ENCODE assay signal across 15 mouse cellular contexts in the genomic region with DNA sequence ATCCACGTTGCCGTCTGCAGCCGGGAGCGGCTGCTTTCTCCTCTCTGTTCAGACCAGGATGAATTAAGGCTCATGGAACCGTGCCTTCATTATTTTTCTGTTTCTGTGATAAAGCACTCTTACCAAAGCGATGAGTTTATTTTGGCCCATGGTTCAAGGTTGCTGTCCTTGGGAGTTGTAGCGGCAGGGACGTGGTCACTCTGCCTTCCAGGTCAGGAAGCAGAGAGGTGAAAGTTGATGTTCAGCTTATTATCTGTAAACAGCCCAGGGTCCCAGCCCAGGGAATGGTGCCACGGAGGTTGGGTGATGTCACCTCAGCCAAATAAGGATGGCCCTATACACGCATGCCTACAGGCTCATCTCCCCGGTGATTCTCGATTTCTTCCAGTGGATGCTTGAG.
DNase-seq lines count a peak whose midpoint lies in the region; ATAC-seq and TF ChIP-seq lines count a peak whose summit lies in the region.
"Had no signal": no experiment of that assay in that cellular context is flagged by ENCODE, and none has a peak within 500 bp of the region (broad histone marks: within the 10 kb centered on the region; RNA-seq: fewer than 3 reads in every experiment).

No protein-coding gene starts in this region.

- no peaks in the 10 kb centered on the region for H3K36me3 ChIP-seq in liver, adult 2 months (ENCODE audit: control insufficient read depth, insufficient read depth, low read length)
- no peaks in the 10 kb centered on the region for H3K36me3 ChIP-seq in liver, embryonic 14.5 days (replicated peaks; ENCODE audit: control insufficient read depth, insufficient read depth, low read depth)
- H3K36me3 ChIP-seq: hindbrain, embryonic 13.5 days; limb, embryonic 13.5 days; midbrain, embryonic 10.5 days; neural tube, embryonic 13.5 days had no signal

- peaks cover 52% of the 10 kb centered on the region; the same call in 1 of the 2 replicates for H3K79me2 ChIP-seq in liver, adult 2 months (ENCODE audit: control insufficient read depth, insufficient read depth, low read length)

- peak; percentile 98 for DNase-seq in liver, adult 2 months (ENCODE audit: extremely low read depth, low read depth, low spot score)
- no peak for DNase-seq in liver
- DNase-seq in adrenal gland, postnatal 14 days: peak; percentile 73
- no peak for DNase-seq in liver, embryonic 14.5 days (ENCODE audit: low read depth in 3 of 3, low spot score in 3 of 3)
- no peak for DNase-seq in layer of hippocampus, postnatal 36 days
- DNase-seq in right cerebral cortex, postnatal 25 days: no peak
- DNase-seq in urinary bladder, postnatal 36 days (ENCODE audit: low spot score in 2 of 2): no peak
- DNase-seq: cerebellum, adult 9-10 months; thymus, postnatal 4 days had no signal

- no peak for ATAC-seq in liver, embryonic 14.5 days (ENCODE audit: insufficient read depth)
- ATAC-seq: forebrain, embryonic 13.5 days had no signal

- TF ChIP-seq EP300 in liver, embryonic 14.5 days (IDR thresholded peaks at IDR 0.05; ENCODE audit: low read depth): no peak

- H3K27ac ChIP-seq in liver, adult 2 months (replicated peaks; ENCODE audit: insufficient read depth, low read depth, low read length): peak overlapping the region; percentile 32
- no peak overlapping the region for H3K27ac ChIP-seq in liver, embryonic 14.5 days
- H3K27ac ChIP-seq: forebrain, embryonic 13.5 days; hindbrain, embryonic 13.5 days; layer of hippocampus, adult 2 months; limb, embryonic 13.5 days; midbrain, embryonic 10.5 days; neural tube, embryonic 13.5 days had no signal

- peaks cover 41% of the 10 kb centered on the region for H3K4me1 ChIP-seq in liver, adult 2 months (ENCODE audit: control insufficient read depth, insufficient read depth, low read length)
- peaks cover 44 to 58% of the 10 kb centered on the region in 2 experiments for H3K4me1 ChIP-seq in liver, embryonic 14.5 days (replicated peaks; ENCODE audit: control insufficient read depth in 2 of 2, insufficient read depth in 2 of 2, low read length in 1 of 2)

- no peak overlapping the region for H3K9ac ChIP-seq in liver, adult 2 months (ENCODE audit: low read depth, low read length)
- no peak overlapping the region for H3K9ac ChIP-seq in liver, embryonic 14.5 days (replicated peaks)
- H3K9ac ChIP-seq: forebrain, embryonic 13.5 days; hindbrain, embryonic 13.5 days; limb, embryonic 13.5 days; neural tube, embryonic 13.5 days had no signal

- H3K9me3 ChIP-seq in liver, embryonic 14.5 days (ENCODE audit: control insufficient read depth, low read length): no peaks in the 10 kb centered on the region
- H3K9me3 ChIP-seq: forebrain, embryonic 13.5 days; hindbrain, embryonic 13.5 days; limb, embryonic 13.5 days; midbrain, embryonic 10.5 days; neural tube, embryonic 13.5 days had no signal

- H3K4me2 ChIP-seq in liver, embryonic 14.5 days (ENCODE audit: low read depth): peak overlapping the region; percentile 11
- H3K4me2 ChIP-seq: forebrain, embryonic 13.5 days; hindbrain, embryonic 13.5 days; limb, embryonic 13.5 days; neural tube, embryonic 13.5 days had no signal

- no peak overlapping the region for H3K4me3 ChIP-seq in liver, adult 2 months (ENCODE audit: insufficient read depth, low read depth, low read length)
- no peak overlapping the region for H3K4me3 ChIP-seq in liver, embryonic 14.5 days (ENCODE audit: insufficient read depth in 1 of 2, low read depth in 2 of 2, low read length in 2 of 2)
- H3K4me3 ChIP-seq: forebrain, embryonic 13.5 days; hindbrain, embryonic 13.5 days; layer of hippocampus, adult 2 months; limb, embryonic 13.5 days; midbrain, embryonic 10.5 days; neural tube, embryonic 13.5 days had no signal

- no peak for TF ChIP-seq CTCF in liver, adult 2 months (IDR thresholded peaks at IDR 0.05; ENCODE audit: low read depth, low read length)
- no peak for TF ChIP-seq CTCF in liver, embryonic 14.5 days (IDR thresholded peaks at IDR 0.05; ENCODE audit: low read depth)

- WGBS in liver, adult 2 months: 18% methylated on average over 12 of the region's 12 CpGs
- 82% methylated on average over 12 of the region's 12 CpGs for WGBS in liver, embryonic 14.5 days (ENCODE audit: insufficient replicate concordance)

- no peak for TF ChIP-seq POLR2A in liver, adult 2 months (IDR thresholded peaks at IDR 0.05; ENCODE audit: extremely low read depth, insufficient read depth, low read length)

- H3K27me3 ChIP-seq in liver, adult 2 months (ENCODE audit: control insufficient read depth, insufficient read depth, low read length): no peaks in the 10 kb centered on the region
- H3K27me3 ChIP-seq in liver, embryonic 14.5 days (ENCODE audit: control insufficient read depth, insufficient read depth, low read length): no peaks in the 10 kb centered on the region
- H3K27me3 ChIP-seq: forebrain, embryonic 13.5 days; hindbrain, embryonic 13.5 days; limb, embryonic 13.5 days; neural tube, embryonic 13.5 days had no signal

Comparison
In these comparisons a context has a peak if more than half of its experiments do, and no peak if none do; other contexts are left out.
1. DNase-seq: peak in liver, adult 2 months (single experiment) and adrenal gland, postnatal 14 days (single experiment); none in liver (single experiment), liver, embryonic 14.5 days (0 of 3), layer of hippocampus, postnatal 36 days (0 of 2), right cerebral cortex, postnatal 25 days (single experiment) and urinary bladder, postnatal 36 days (0 of 2).